ENCODE assay signal across 18 mouse cellular contexts in the genomic region with DNA sequence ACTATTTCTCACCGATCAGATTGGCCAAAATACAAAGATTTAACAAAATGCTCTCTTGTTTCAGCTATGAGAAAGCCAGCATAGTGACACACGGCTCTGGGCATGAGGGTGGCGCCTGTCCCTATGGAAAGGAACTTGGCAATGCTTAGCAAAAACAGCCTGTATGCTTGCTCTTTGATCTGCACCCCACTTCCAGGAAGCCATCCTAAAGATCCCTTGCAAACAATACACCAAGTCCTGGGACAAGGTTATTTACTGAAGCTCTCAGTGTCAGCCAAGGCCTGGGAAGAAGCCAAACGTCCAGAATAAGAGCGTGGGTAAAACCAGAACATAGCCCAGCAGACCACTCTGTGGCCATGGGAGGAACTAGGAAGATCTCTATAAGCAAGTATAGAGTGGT. TPM values are rescaled to one million over a fixed set of nuclear protein-coding genes. Genes with fewer than 3 reads are reported as not detected.
"Had no signal": no experiment of that assay in that cellular context is flagged by ENCODE, and none has a peak within 500 bp of the region (broad histone marks: within the 10 kb centered on the region; RNA-seq: fewer than 3 reads in every experiment).

No protein-coding gene starts in this region.

- H3K9me3 ChIP-seq: lung, embryonic 15.5 days; megakaryocyte, embryonic 14.5 days; midbrain, embryonic 12.5 days; neural tube, embryonic 12.5 days; stomach, embryonic 15.5 days had no signal

- H3K9ac ChIP-seq: liver, embryonic 14.5 days; lung, embryonic 15.5 days; midbrain, embryonic 12.5 days; neural tube, embryonic 12.5 days; stomach, embryonic 15.5 days had no signal

- H3K4me3 ChIP-seq: lung, embryonic 15.5 days; megakaryocyte, embryonic 14.5 days; midbrain, embryonic 12.5 days; neural tube, embryonic 12.5 days; stomach, embryonic 15.5 days had no signal

- H3K4me2 ChIP-seq: lung, embryonic 15.5 days; midbrain, embryonic 12.5 days; neural tube, embryonic 12.5 days; stomach, embryonic 15.5 days had no signal

- H3K27me3 ChIP-seq: lung, embryonic 15.5 days; midbrain, embryonic 12.5 days; neural tube, embryonic 12.5 days; stomach, embryonic 15.5 days had no signal

- H3K36me3 ChIP-seq: lung, embryonic 15.5 days; midbrain, embryonic 12.5 days; neural tube, embryonic 12.5 days; stomach, embryonic 15.5 days had no signal

- DNase-seq: lung, adult 2 months; lung, postnatal 10 days; lung, postnatal 36 days; right cerebral cortex, postnatal 14 days; thymus, adult 2 months; thymus, postnatal 25 days; thymus, postnatal 4 days had no signal

- H3K4me1 ChIP-seq: neural tube, embryonic 12.5 days; stomach, embryonic 15.5 days had no signal

- ATAC-seq: midbrain, embryonic 16.5 days had no signal

- H3K27ac ChIP-seq: liver, embryonic 14.5 days; lung, embryonic 15.5 days; macrophage; midbrain, embryonic 12.5 days; neural tube, embryonic 12.5 days; stomach, embryonic 15.5 days; stomach, postnatal 0 days had no signal

RNA-seq across cellular contexts. Expression of gene Best1, which starts 40.7 kb away (rescaled TPM):
- total RNA-seq: monocyte, adult 5-6 weeks had no signal

RNA-seq across cellular contexts. Expression of gene Rab3il1, which starts 40.7 kb away (rescaled TPM):
- total RNA-seq: neutrophil, adult 5-6 weeks had no signal
